Mouse (Mus musculus) cerebellum, adult 11 months (tissue): ENCODE measurements at regions not wholly inside any gene's neighbourhood (a gene's known extent, or its start where the extent isn't known, plus 50 kb on each side); places are given as distances from the start of the nearest gene placed in this dataset.

Experiments
- DNase-seq: peaks from one replicate; pipeline ENCODE4 v3.0.0; 2022

- no peak for DNase-seq
Observed at GRCm38 (mm10) chr19:56108796-56109195, 178.1 kb upstream of the Habp2 start.

- no peak for DNase-seq
Observed at GRCm38 (mm10) chr19:56115552-56116284, 171.2 kb upstream of the Habp2 start.

GRCm38 (mm10) chr19:56116285-56116680, 170.7 kb upstream of the Habp2 start:
- no peak for DNase-seq

GRCm38 (mm10) chr19:56120723-56121122, 166.2 kb upstream of the Habp2 start:
- DNase-seq: no peak

GRCm38 (mm10) chr19:56122186-56122585, 164.8 kb upstream of the Habp2 start:
- DNase-seq: no peak

- DNase-seq: no peak
Observed at GRCm38 (mm10) chr19:56131556-56131955, 155.4 kb upstream of the Habp2 start.

- no peak for DNase-seq
Observed at GRCm38 (mm10) chr19:56132911-56133562, 153.9 kb upstream of the Habp2 start.

- DNase-seq: no peak
Observed at GRCm38 (mm10) chr19:56133565-56133964, 153.4 kb upstream of the Habp2 start.

GRCm38 (mm10) chr19:56134081-56134818, 152.7 kb upstream of the Habp2 start:
- peak; percentile 8 for DNase-seq

- no peak for DNase-seq
Observed at GRCm38 (mm10) chr19:56135306-56135928, 151.5 kb upstream of the Habp2 start.

GRCm38 (mm10) chr19:56140540-56140939, 146.4 kb upstream of the Habp2 start:
- no peak for DNase-seq

- DNase-seq: no peak
Observed at GRCm38 (mm10) chr19:56144221-56144620, 142.7 kb upstream of the Habp2 start.

GRCm38 (mm10) chr19:56157120-56157519, 129.8 kb upstream of the Habp2 start:
- DNase-seq: no peak

- DNase-seq: no peak
Observed at GRCm38 (mm10) chr19:56162156-56162555, 124.8 kb upstream of the Habp2 start.

- no peak for DNase-seq
Observed at GRCm38 (mm10) chr19:56169133-56169997, 117.6 kb upstream of the Habp2 start.

GRCm38 (mm10) chr19:56169998-56170274, 117.0 kb upstream of the Habp2 start:
- no peak for DNase-seq

- DNase-seq: no peak
Observed at GRCm38 (mm10) chr19:56172454-56172853, 114.5 kb upstream of the Habp2 start.

GRCm38 (mm10) chr19:56176059-56176458, 110.9 kb upstream of the Habp2 start:
- no peak for DNase-seq

- DNase-seq: no peak
Observed at GRCm38 (mm10) chr19:56177231-56177745, 109.6 kb upstream of the Habp2 start.

GRCm38 (mm10) chr19:56185756-56186155, 101.2 kb upstream of the Habp2 start:
- no peak for DNase-seq

- DNase-seq: no peak
Observed at GRCm38 (mm10) chr19:56189185-56189584, 97.8 kb upstream of the Habp2 start.

- DNase-seq: no peak
Observed at GRCm38 (mm10) chr19:56190222-56190621, 96.7 kb upstream of the Habp2 start.
